Mouse (Mus musculus) cerebellum, postnatal 14 days (tissue): Measurements from ENCODE around the gene Sapcd1.
"Not testable (repeated sequence)": the region's sequence is repeated elsewhere in the genome, so short reads cannot be mapped to it uniquely, and the experiment has no call there.

Experiments
- DNase-seq, 2 experiments: peaks; one replicate each; pipeline ENCODE4 v3.0.0; 2021; ENCODE audit warnings: mixed read lengths in 2 of 2

Sapcd1 gene

DNA sequence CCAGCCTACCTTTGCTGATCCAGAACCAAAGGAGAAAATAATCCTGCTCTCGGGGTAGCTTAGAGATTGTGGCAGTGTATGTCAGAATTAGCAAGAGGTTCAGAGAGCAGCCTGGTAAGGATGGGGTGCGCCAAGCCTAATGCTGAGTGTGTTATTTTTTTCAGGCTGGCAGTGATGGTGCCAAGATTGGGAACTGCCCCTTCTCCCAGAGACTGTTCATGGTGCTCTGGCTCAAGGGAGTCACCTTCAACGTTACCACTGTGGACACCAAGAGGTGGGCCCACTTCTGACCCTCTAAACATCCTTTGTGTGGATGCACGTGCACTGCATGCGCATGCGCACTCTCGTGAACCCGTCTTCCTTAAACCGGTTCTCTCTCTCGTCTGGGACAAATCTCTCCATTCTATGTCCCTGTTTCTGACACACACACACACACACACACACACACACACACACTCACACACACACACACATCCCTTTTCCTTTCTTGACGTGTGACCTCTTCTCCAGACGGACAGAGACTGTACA is 24.5 kb upstream of the Sapcd1 start:
- DNase-seq: no peak

GRCm38 (mm10) chr17:35051156-35052086 is 23.6 kb upstream of the Sapcd1 start:
- peak; percentile 68 to 80 for DNase-seq

- peak in 1 of 2 experiments; percentile 49 for DNase-seq
Measured at GRCm38 (mm10) chr17:35050126-35050750, 22.4 kb upstream of the Sapcd1 start.

DNA sequence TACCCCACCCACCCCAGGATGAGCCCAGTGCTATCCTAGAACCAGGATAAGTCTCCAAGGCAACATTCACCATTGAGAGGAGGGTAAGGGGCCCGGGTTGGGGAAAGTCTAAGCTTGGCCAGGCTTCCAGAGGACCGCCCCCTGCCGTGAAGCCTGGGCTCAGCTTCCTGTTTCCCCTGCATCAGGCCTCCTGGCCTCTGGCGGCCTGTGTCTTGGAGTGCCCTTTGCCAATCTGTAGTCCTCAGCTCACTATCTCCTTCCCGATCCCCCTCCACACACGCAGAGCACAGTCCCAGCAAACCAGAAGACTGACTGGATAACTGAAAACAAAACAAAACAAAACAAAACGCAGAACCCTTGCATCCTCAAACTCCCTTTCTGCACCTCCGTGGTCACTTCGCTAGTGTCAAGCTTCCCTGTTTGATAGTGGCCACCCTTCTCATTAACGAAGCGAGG is 21.8 kb upstream of the Sapcd1 start, which contains the start of gene Clic1:
Clic1 (plus strand) TSS at position 406 of the 456 bp plus-strand sequence.
- DNase-seq: no peak

DNA sequence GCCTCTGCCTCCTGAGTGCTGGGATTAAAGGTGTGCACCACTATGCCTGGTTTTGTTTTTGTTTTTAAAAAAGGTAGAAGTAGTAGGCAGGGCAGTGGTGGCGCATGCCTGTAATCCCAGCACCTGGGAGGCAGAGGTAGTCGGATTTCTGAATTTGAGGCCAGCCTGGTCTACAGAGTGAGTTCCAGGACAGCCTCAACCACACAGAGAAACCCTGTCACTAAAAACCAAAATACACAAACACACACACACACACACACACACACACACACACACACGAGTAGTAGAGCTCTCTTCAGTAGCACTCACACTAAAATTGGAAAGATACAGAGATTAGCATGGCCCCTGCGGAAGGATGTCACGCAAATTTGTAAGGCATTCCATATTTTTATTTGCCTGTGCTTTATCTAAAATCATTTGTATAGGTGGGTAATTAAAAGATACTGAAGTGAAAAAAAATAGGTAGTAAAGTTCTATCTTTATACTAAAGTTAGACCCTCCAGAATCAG is 21.2 kb upstream of the Sapcd1 start:
- DNase-seq: no peak

DNA sequence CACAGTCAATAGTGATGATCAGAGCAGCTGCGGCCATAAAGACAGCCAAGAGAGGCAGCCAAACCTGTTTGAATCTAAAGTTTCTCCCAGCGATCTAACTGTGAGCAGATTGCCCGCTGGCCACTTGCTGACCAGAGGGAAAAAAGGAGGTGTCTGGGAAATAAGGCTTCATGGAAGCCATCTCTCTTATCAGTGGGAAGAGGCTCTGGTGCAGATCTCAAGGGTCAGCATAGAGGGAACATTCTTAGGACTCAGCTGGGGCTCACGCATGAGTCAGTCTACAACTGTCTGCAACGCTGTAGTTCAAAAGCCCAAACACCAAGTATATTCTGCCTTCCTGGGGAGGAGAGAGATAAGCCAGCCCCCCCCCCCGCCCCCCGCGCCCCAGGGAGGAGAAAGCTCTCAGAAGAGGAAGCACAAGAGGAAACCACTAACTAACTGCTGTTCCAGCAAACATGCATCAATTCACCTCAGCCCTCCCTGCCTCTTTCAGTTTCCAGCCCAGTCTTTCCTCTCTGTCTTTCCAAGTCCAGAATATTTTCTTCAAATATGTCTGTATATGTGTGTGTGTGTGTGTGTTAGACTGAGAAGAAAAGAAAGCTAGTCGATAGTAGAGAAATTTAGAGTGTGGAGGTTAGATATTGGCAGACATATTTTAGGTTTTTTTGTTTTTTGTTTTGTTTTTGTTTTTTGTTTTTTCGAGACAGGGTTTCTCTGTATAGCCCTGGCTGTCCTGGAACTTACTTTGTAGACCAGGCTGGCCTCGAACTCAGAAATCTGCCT is 20.5 kb upstream of the Sapcd1 start:
- no peak for DNase-seq

GRCm38 (mm10) chr17:35047688-35048087 is 19.9 kb upstream of the Sapcd1 start:
- no peak for DNase-seq

GRCm38 (mm10) chr17:35046681-35047455 is 19.1 kb upstream of the Sapcd1 start, which contains the start of gene Msh5:
Gene Msh5, minus strand, starts transcription at chr17:35046745.
- peak; percentile 98 for DNase-seq

DNA sequence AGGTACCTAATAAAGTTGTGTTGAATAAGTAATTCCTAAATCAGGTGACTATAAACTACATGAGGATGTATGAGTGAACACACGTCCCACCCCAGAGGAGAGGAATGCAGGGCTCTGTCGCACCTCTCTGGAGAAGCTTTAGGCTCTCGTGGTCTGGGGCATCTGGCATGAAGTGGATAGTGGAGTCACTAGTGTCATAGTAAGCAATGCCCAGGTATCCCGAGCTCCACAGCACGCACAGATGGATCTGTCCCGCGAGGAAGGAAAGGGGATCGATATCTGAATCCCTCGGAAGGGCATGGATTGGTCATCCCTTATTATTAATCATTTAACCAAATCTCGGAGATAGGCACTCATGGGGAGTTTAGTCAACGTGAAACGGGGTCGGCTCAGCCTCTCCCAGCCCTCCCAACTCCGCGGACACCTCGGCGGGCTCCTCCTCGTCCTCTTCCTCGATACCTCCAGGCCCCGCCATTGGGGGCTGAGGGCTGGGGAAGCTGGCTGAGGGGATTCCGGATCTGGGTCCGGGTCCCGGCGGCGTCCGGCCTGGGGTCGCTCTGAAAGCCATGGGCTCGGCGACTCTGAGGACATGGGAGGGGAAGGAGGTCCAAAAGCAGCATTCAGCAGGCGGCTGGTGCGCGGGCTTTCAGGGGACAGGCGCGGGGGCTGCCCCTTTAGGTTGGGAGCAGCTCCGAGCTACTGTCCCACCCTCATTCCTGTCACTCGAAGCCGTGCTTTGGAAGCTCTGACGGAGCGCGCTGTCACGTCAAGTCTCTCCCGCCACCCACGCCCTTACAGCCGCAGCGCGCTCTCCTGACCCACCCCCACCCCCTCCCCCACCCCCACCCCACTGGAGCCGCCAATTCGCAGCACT is 18.2 kb upstream of the Sapcd1 start:
- DNase-seq: no peak

DNA sequence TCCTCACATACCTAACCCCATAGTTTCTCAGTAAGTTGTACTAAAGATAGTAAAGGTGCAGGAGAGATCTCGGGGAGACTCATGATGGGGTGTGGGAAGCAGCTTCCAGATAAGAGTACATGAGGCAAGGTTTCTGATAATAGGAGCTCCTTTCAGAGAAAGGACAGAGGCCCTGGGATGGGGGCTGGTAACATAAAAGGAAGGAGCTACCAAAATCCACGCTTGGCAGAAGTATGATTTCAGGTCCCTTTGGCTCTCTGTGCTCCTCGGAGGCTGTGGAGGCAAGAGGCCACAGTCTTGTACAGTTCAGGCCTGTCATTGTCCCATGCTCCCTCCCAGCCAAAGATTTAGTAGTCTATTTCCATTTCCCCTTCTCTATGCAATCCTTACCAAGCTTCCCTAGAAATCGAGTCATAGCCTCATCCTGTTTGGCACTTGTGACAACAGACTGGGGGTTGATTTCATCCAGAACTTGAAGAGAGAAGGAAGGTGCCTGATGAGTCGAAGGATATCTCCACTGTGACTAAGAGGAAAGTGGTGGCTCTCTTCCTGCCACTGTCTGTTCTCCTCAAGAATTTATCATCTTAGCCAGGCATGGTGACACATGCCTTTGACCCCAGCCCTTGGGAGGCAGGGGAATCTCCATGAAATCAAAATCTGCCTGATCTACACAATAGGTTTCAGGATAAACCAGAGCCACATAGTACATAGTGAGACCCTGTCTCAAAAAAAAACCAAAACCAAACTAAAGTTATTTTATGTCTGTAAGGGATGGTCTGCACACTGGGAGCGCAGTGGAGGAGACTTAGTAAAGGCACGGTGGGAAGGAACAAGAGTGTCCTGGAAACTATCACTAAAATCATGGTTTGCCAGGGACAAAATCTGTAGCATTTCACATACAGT is 17.3 kb upstream of the Sapcd1 start:
- DNase-seq: no peak

- DNase-seq: no peak
Measured at GRCm38 (mm10) chr17:35043794-35044193, 16.0 kb upstream of the Sapcd1 start.

- no peak for DNase-seq
Measured at GRCm38 (mm10) chr17:35039121-35039873, 11.5 kb upstream of the Sapcd1 start.

GRCm38 (mm10) chr17:35034896-35035295 is 7.1 kb upstream of the Sapcd1 start:
- no peak for DNase-seq

DNA sequence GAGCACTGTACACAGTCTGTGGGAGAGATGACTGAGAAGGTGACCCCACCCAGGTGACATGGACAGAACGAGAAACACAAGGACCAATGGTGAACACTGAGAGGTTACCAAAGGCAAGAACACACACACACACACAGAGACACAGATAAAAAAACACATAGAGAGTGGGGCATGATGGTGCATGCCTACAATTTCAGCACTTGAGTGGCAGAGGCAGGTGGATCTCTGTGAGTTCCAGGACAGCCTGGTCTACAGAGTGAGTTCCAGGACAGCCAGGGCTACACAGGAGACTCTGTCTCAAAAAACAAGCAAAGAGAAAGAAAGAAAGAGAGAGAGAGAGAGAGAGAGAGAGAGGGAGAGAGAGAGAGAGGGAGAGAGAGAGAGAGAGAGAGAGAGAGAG is 5.9 kb upstream of the Sapcd1 start:
- not testable (repeated sequence) for DNase-seq

DNA sequence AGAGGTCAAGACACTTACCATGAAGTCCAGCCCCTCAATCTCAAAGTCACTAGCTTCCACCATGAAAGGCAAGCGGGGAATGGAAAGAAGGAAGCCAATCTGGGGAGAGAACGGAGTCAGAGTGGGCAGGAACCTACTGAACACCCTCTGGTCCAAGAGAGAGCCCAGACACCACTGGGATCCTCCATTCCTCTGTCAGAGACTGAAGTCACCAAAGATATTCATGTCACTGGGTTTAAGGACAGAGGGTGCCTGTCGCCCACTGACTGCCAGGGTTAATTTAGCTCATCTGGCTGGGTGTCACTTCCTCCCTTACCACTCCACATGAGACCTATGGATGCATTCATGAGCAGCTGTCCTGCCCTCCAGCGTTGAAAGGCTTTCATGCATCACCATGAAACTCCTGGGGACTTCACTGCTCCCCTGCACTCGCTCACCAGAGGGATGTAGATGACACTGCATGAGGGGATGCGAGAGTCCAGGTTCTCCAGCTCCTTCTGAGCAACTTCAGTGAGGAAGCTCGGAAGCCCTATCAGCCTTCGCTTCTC is 4.6 kb upstream of the Sapcd1 start:
- no peak for DNase-seq

DNA sequence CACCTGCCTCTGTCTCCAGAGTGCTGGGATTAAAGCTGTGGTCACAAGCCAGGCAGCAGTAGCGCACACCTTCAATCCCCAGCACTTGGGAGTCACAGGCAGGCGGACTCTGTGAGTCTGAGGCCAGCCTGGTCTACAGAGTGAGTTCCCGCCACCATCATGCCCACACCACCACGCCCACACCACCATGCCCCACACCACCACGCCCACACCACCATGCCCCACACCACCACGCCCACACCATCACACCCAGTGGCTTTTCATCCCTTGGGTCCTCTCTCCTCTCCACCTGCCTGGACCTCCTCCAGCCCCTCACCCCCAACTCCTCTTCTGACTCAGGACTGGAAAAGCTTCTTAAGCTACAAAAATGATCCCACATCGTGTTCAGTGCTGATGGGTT is 4.1 kb upstream of the Sapcd1 start:
- DNase-seq: no peak

DNA sequence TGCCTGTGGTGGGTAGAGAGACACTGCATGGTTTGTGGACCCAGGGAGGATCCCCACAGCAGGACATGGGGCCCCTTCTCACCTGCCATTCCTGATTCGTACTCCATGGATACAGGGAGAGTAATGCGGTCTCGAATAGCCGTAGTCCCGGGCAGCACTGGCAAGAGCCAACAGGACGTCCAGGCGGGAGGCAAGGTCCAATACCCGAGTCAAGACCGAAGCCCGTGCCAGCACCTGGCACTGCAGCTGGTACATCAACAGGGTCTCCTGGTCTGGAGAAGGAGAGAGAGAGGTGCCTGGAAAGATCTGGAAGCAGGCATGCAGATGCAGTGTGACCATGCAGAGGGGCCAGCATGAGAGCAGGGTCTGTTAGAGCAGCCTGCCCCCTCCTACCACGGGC is 3.5 kb upstream of the Sapcd1 start:
- DNase-seq: peak; percentile 27 to 29
